Mouse (Mus musculus): Measurements from ENCODE around the gene Ube2e1. TPM values are rescaled to one million over a fixed set of nuclear protein-coding genes. Genes with fewer than 3 reads are reported as not detected.

The Ube2e1 gene
- polyA plus RNA-seq, 1 experiment = 32.0 TPM

Other genes starting within 250 kb of the Ube2e1 start
- 2.0 and 4.1 TPM in 2 replicates for gene Nr1d2, start 92.7 kb downstream of the Ube2e1 start, polyA plus RNA-seq (2012; rRNA removed)
- 5.1 and 7.7 TPM in 2 replicates for gene Nkiras1, start 60.7 kb downstream of the Ube2e1 start, polyA plus RNA-seq (2012; rRNA removed)
- 258 and 260 TPM in 2 replicates for gene Rpl15, start 60.5 kb downstream of the Ube2e1 start, polyA plus RNA-seq (2012; rRNA removed)